ENCODE assay signal across 8 mouse cellular contexts in genomic region chr15:79229058-79229821, GRCm38 (mm10). TPM values are rescaled to one million over a fixed set of nuclear protein-coding genes. Genes with fewer than 3 reads are reported as not detected.
DNase-seq lines count a peak whose midpoint lies in the region; ATAC-seq and TF ChIP-seq lines count a peak whose summit lies in the region.

TSS of gene Pick1 (plus strand) at chr15:79229173.
TSS of gene Gm49486 (plus strand) at chr15:79229391.

- H3K4me1 ChIP-seq in cortical plate, adult 2 months (ENCODE audit: control insufficient read depth, insufficient read depth, low read length) = peaks cover 2% of the 10 kb centered on the region; the same call in 1 of the 2 replicates

- peak; percentile 90 for DNase-seq in gastrocnemius, postnatal 10 days
- peak; percentile 78 to 92 for DNase-seq in left cerebral cortex, postnatal 10 days (ENCODE audit: extremely low spot score in 1 of 2, low spot score in 2 of 2)
- peak; percentile 89 for DNase-seq in right cerebral cortex, postnatal 25 days
- DNase-seq in urinary bladder, postnatal 4 days (ENCODE audit: low spot score in 2 of 2) = peak; percentile 82 to 87

- intact Hi-C loops in left cerebral cortex, postnatal 10 days (cut with DNase I) = no loop called here

- H3K4me3 ChIP-seq in cortical plate, adult 2 months (ENCODE audit: insufficient read depth, low read length) = peak within 1 kb of the TSS; percentile 53

- no peak for TF ChIP-seq CTCF in cortical plate, adult 2 months (IDR thresholded peaks at IDR 0.05; ENCODE audit: extremely low read depth, insufficient read depth, low read length)

- peak; percentile 50; the same call in 1 of the 2 replicates for TF ChIP-seq POLR2A in cortical plate, adult 2 months (IDR thresholded peaks at IDR 0.05; ENCODE audit: extremely low read depth, insufficient read depth, low read length)

- ATAC-seq in activated CD4-positive, CD25-positive, alpha-beta regulatory T cell, adult 4 months = peak; percentile 79
- ATAC-seq in inflammation-experienced regulatory T-cells, adult 6 months = peak; percentile 89
- ATAC-seq in megakaryocyte-erythroid progenitor cell, adult 5-6 weeks (replicated peaks; ENCODE audit: low FRiP score, low TSS enrichment, poor library complexity, severe bottlenecking) = peak; percentile 85

- H3K27ac ChIP-seq in cortical plate, adult 2 months (ENCODE audit: insufficient read depth, low read length) = peak within 1 kb of the TSS; percentile 87

RNA-seq across cellular contexts. Expression of gene Pick1, which starts in this region (rescaled TPM):
- 1 to 10 TPM; 7.2 to 9.7 TPM for polyA plus RNA-seq in activated CD4-positive, CD25-positive, alpha-beta regulatory T cell, adult 4 months (2017; shearing (Covaris generic))
- polyA plus RNA-seq in cortical plate, adult 2 months (2012; rRNA removed) = 82.6 and 90.5 TPM in 2 replicates
- total RNA-seq in gastrocnemius, postnatal 10 days (2021) = 10 to 100 TPM; 21.4 to 24.8 TPM
- polyA plus RNA-seq in inflammation-experienced regulatory T-cells, adult 6 months (2017; shearing (Covaris generic)) = 1 to 10 TPM; 6.6 to 8.4 (median 8.3) TPM
- 10 to 100 TPM; 53.9 to 59.1 TPM for total RNA-seq in left cerebral cortex, postnatal 10 days (2021)
- 15.8 and 20.9 TPM in 2 replicates for total RNA-seq in megakaryocyte-erythroid progenitor cell, adult 5-6 weeks (2014; fragmentation: Nextera tagmentation)
- 8.9 and 11.4 TPM in 2 replicates for total RNA-seq in megakaryocyte-erythroid progenitor cell, adult 5-6 weeks (2017)

RNA-seq across cellular contexts. Expression of gene Gm49486, which starts in this region (rescaled TPM):
- under 1 TPM; 0.16 to 0.34 TPM for polyA plus RNA-seq in activated CD4-positive, CD25-positive, alpha-beta regulatory T cell, adult 4 months (2017; shearing (Covaris generic))
- polyA plus RNA-seq in cortical plate, adult 2 months (2012; rRNA removed) = 0.72 and 1.2 TPM in 2 replicates
- total RNA-seq in gastrocnemius, postnatal 10 days (2021) = under 1 TPM; 0.45 to 0.54 TPM
- polyA plus RNA-seq in inflammation-experienced regulatory T-cells, adult 6 months (2017; shearing (Covaris generic)) = not detected
- 1 to 10 TPM; 1.3 to 1.8 TPM for total RNA-seq in left cerebral cortex, postnatal 10 days (2021)
- not detected in 2 replicates for total RNA-seq in megakaryocyte-erythroid progenitor cell, adult 5-6 weeks (2014; fragmentation: Nextera tagmentation)
- total RNA-seq in megakaryocyte-erythroid progenitor cell, adult 5-6 weeks (2017) = 0.08 TPM in 1 of 2 replicates, not detected in the other

Comparison
In these comparisons a context has a peak if more than half of its experiments do, and no peak if none do; other contexts are left out.
1. Peak in every context shown above with its lines: DNase-seq, ATAC-seq, H3K4me3 ChIP-seq and H3K27ac ChIP-seq.